Mouse (Mus musculus) spleen, postnatal 10 days (tissue): Measurements from ENCODE around the gene Zfp414.

ENCODE experiments used
- DNase-seq, 2 experiments: peaks; one replicate each; pipeline ENCODE4 v3.0.0; 2021 to 2022; ENCODE audit warnings: low spot score in 2 of 2

Zfp414 gene

DNA sequence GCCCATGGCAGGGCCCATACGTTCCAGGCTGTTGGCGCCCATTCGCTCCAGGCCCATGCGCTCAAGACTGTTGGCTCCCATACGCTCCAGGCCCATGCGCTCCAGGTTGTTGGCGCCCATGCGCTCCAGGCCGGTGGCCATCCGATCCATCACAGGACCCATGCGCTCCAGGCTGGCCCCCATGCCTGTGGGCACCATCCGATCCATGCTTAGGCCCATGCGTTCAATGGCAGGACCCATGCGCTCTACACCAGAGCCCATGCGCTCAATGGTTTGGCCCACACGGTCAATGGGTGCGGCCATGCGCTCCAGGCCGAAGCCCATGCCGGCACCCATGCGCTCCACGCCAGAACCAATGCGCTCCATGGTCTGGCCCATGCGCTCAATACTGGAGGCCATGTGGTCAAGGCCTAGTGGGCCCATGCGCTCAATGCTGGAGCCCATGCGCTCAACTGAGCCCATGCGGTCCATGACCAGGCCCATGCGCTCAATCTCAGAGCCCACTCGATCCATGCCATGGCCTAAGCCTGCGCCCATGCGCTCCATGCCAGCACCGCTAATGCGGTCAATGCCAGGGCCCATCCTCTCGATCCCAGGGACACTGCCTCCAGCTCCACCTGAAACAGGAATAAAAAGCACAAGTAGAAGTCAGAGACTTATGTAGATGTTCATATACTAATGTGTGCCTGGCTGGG is 21.0 kb downstream of the Zfp414 start:
- DNase-seq, result no peak

DNA sequence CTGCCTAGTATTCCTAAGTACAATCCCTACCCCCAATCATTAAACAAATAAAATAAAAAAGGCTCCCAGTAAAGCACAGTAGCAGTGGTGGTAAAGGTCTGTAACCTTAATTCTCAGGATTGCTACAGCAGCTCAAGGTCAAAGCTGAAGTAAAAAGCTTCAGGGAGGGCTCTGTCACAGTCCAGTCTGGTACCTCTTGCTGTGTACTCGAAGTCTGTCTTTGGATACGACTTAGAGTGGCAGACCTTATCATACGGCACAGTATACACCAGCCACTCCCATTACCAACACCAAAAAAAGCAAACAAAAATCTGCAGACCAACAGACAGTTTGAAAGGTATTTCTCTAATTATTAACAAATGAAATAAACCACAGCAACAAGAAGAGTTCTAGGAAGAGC is 37.9 kb downstream of the Zfp414 start:
- no peak for DNase-seq

DNA sequence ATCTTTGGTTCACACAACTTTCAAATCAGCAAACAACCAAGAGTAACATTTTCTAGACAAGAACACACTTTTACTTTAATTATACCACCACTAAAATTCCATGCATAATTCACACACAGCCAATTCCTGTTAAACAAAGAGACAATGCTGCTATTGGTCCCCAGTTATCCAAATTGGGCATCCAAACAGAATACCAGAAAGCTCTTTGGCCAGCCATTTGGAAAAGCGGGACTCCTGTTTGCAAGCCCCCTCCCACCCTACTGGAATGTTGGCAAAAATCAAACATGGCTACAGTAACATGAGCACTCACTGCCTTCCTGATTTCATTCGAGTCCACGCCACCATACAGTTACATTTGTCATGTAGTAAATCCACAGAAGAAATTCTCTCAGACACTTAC is 40.8 kb downstream of the Zfp414 start:
- no peak for DNase-seq

DNA sequence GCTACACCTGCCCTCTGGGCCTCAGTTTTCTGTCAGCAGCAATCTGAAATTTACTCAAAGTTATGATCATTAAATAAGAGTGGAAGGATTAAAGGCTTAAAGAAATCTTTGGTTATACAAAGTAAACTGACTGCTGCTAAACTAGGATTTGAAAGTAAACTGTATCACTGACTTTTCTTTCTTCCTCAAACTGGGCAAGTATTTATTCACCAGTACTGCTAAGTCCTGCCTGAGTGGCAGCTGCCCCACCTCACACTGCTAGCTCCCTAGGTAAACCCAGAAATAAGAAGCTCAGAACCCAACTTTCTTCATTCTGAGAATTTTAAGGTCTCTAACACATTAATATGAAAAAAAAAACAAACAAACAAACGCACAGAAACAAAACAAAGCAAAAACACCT is 44.9 kb downstream of the Zfp414 start:
- DNase-seq, result no peak

DNA sequence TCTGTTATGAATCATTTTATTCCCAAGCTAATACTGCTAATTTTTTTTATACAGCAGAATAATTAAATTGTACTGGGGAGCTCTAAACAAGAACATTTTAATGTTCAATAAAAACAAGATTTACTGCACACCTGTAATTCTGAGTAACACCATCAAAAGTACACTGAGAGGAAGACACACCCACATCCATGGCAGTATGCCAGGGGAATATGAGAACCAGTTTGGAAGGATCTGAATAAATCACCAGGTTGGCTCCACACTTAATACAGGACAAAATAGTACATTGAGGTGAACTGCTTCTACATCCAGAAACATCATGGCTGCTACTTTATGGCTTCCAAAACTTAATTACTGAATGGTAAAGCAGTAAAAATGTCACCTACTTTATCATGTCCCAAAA is 46.6 kb downstream of the Zfp414 start:
- no peak for DNase-seq

DNA sequence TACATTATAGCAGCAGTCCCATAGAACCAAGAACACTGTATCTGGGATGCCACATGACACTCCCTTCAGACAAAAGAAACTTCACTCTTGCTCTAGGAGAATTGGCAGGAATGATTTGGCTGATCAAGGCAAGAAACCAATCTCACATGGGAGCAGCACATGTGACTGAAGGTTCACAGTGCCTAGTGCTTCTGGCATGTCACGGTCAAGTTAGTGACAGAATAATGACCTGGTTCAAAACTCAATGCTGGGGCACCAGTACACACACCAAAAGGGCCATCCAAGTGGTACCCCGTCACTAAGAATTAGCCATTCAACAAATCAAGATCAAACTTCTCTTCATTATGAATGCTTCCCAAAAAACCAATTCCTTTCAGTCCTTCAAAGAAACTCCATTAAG is 47.2 kb downstream of the Zfp414 start:
- DNase-seq, result no peak

DNA sequence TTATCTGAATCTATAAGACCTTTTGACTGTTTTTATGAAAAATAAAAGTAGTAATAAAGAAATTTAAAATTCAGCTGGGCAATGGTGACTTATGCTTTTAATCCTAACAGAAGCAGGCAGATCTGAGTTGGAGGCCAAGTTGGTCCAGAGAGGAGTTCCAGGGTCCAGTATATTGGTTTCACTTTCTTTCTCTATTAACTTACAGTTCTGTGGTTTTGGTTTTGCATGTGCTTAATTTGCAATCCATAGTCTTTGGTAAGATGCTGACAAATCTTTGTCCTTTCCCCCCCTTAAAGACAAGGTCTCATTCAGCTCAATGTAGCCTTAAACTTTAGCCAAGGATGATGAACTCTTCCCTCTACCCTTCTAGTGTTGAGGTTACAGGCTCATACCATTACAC is 49.9 kb downstream of the Zfp414 start:
- DNase-seq, result no peak
